Mouse (Mus musculus) megakaryocyte, embryonic 14.5 days (primary cell): ENCODE measurements around the gene Ppp4r2.

ENCODE experiments used
- FLI1 ChIP-seq: IDR thresholded peaks from 2 replicates; pipeline ENCODE4 v1.6.1; 2012; ENCODE audit warnings: low read length, inconsistent platforms, mixed read lengths
- GATA1 ChIP-seq: IDR thresholded peaks from 3 replicates; pipeline ENCODE4 v1.6.1; 2012; ENCODE audit warnings: mixed read lengths, low read length, inconsistent platforms, borderline replicate concordance

DNA sequence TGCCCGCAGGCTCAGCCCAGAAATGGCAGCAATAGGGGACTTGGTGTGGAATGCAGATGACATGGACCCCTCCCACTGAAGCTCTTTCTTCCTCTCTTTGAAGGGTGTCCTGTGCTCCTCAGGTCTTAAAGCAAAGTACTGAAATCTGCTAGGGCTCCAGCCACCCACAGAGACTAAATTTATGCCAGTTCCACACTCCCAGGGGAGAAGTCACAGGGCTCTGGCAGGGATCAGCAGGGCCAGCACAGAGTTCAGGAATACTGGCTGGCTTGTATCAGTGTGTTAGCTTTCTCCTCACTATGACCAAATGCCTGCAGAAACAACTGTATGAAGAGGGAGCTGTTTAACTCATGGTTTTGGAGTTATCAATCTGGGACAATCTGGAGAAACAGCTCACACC lies 44.3 kb upstream of the Ppp4r2 start:
- TF ChIP-seq GATA1 (no peak), FLI1 (no peak)
